Mouse (Mus musculus): ENCODE measurements at regions not wholly inside any gene's neighbourhood (a gene's known extent, or its start where the extent isn't known, plus 50 kb on each side); places are given as distances from the start of the nearest gene placed in this dataset.

GRCm38 (mm10) chr13:52013182-52013581 lies 166.7 kb downstream of the Gadd45g start:
- in situ Hi-C loops (cut with MboI, MseI) = no loop called here

- in situ Hi-C loops (cut with MboI, MseI) = no loop called here
Observed at GRCm38 (mm10) chr13:52013757-52014156, 167.3 kb downstream of the Gadd45g start.

GRCm38 (mm10) chr13:52014566-52014965 lies 168.1 kb downstream of the Gadd45g start:
- in situ Hi-C loops (cut with MboI, MseI) = no loop called here

GRCm38 (mm10) chr13:52015066-52015465 lies 168.6 kb downstream of the Gadd45g start:
- in situ Hi-C loops (cut with MboI, MseI) = no loop called here

GRCm38 (mm10) chr13:52015496-52015895 lies 169.0 kb downstream of the Gadd45g start:
- in situ Hi-C loops (cut with MboI, MseI) = no loop called here

GRCm38 (mm10) chr13:52017598-52018190 lies 171.2 kb downstream of the Gadd45g start:
- in situ Hi-C loops (cut with MboI, MseI) = no loop called here

- in situ Hi-C loops (cut with MboI, MseI) = no loop called here
Observed at GRCm38 (mm10) chr13:52019647-52020046, 173.2 kb downstream of the Gadd45g start.

GRCm38 (mm10) chr13:52021150-52021549 lies 174.7 kb downstream of the Gadd45g start:
- in situ Hi-C loops (cut with MboI, MseI) = no loop called here

- in situ Hi-C loops (cut with MboI, MseI) = no loop called here
Observed at GRCm38 (mm10) chr13:52021828-52022227, 175.3 kb downstream of the Gadd45g start.

- in situ Hi-C loops (cut with MboI, MseI) = no loop called here
Observed at GRCm38 (mm10) chr13:52022529-52022928, 176.1 kb downstream of the Gadd45g start.

GRCm38 (mm10) chr13:52024349-52024748 lies 177.9 kb downstream of the Gadd45g start:
- in situ Hi-C loops (cut with MboI, MseI) = no loop called here

- in situ Hi-C loops (cut with MboI, MseI) = no loop called here
Observed at GRCm38 (mm10) chr13:52024832-52025481, 178.5 kb downstream of the Gadd45g start.

- in situ Hi-C loops (cut with MboI, MseI) = no loop called here
Observed at GRCm38 (mm10) chr13:52025482-52025848, 179.0 kb downstream of the Gadd45g start.

GRCm38 (mm10) chr13:52026291-52026690 lies 179.8 kb downstream of the Gadd45g start:
- in situ Hi-C loops (cut with MboI, MseI) = no loop called here

GRCm38 (mm10) chr13:52029868-52030422 lies 183.5 kb downstream of the Gadd45g start:
- in situ Hi-C loops (cut with MboI, MseI) = no loop called here

GRCm38 (mm10) chr13:52031465-52031864 lies 185.0 kb downstream of the Gadd45g start:
- in situ Hi-C loops (cut with MboI, MseI) = no loop called here

GRCm38 (mm10) chr13:52035731-52036130 lies 189.3 kb downstream of the Gadd45g start:
- in situ Hi-C loops (cut with MboI, MseI) = no loop called here

- in situ Hi-C loops (cut with MboI, MseI) = no loop called here
Observed at GRCm38 (mm10) chr13:52036351-52036750, 189.9 kb downstream of the Gadd45g start.

GRCm38 (mm10) chr13:52037218-52037617 lies 190.7 kb downstream of the Gadd45g start:
- in situ Hi-C loops (cut with MboI, MseI) = no loop called here

- in situ Hi-C loops (cut with MboI, MseI) = no loop called here
Observed at GRCm38 (mm10) chr13:52041467-52042421, 195.3 kb downstream of the Gadd45g start.

GRCm38 (mm10) chr13:52042867-52043266 lies 196.4 kb downstream of the Gadd45g start:
- in situ Hi-C loops (cut with MboI, MseI) = no loop called here

GRCm38 (mm10) chr13:52043916-52044315 lies 197.4 kb downstream of the Gadd45g start:
- in situ Hi-C loops (cut with MboI, MseI) = no loop called here
